Mouse (Mus musculus) right cerebral cortex, adult 18-20 months (tissue): Measurements from ENCODE around the gene Hnrnpc.
A peak's percentile ranks its signal among the peaks of the same experiment; 100 is the strongest.
"Not testable (repeated sequence)": the region's sequence is repeated elsewhere in the genome, so short reads cannot be mapped to it uniquely, and the experiment has no call there.

Experiments
- DNase-seq: peaks from one replicate; pipeline ENCODE4 v3.0.0; 2022; ENCODE audit warnings: mixed read lengths

Gene Hnrnpc

GRCm38 (mm10) chr14:52101285-52102157 lies 2.3 kb downstream of the Hnrnpc start:
- no peak for DNase-seq

GRCm38 (mm10) chr14:52100170-52100960 lies 3.5 kb downstream of the Hnrnpc start:
- DNase-seq, result no peak

GRCm38 (mm10) chr14:52099563-52099962 lies 4.3 kb downstream of the Hnrnpc start:
- no peak for DNase-seq

GRCm38 (mm10) chr14:52098387-52098786 lies 5.4 kb downstream of the Hnrnpc start:
- DNase-seq, result not testable (repeated sequence)

- DNase-seq, result not testable (repeated sequence)
These were observed 6.6 kb downstream of the Hnrnpc start for GRCm38 (mm10) chr14:52097191-52097590.

- DNase-seq, result no peak
These were observed 9.3 kb downstream of the Hnrnpc start for GRCm38 (mm10) chr14:52094533-52094932.

GRCm38 (mm10) chr14:52083083-52083482 lies 20.7 kb downstream of the Hnrnpc start:
- DNase-seq, result no peak

GRCm38 (mm10) chr14:52071599-52072137 lies 32.2 kb downstream of the Hnrnpc start:
- no peak for DNase-seq

- DNase-seq, result no peak
These were observed 37.7 kb downstream of the Hnrnpc start for GRCm38 (mm10) chr14:52066135-52066534.

GRCm38 (mm10) chr14:52061798-52062197 lies 42.0 kb downstream of the Hnrnpc start:
- DNase-seq, result no peak

- peak; percentile 13 for DNase-seq
These were observed 43.0 kb downstream of the Hnrnpc start for GRCm38 (mm10) chr14:52060800-52061199.

- DNase-seq, result peak; percentile 14
These were observed 43.8 kb downstream of the Hnrnpc start for GRCm38 (mm10) chr14:52059982-52060381.

- DNase-seq, result not testable (repeated sequence)
These were observed 51.1 kb downstream of the Hnrnpc start for GRCm38 (mm10) chr14:52052720-52053119.

GRCm38 (mm10) chr14:52045966-52046565 lies 57.8 kb downstream of the Hnrnpc start:
- DNase-seq, result no peak

- peak; percentile 13 for DNase-seq
These were observed 58.7 kb downstream of the Hnrnpc start for GRCm38 (mm10) chr14:52044901-52045678.

- DNase-seq, result peak; percentile 24
These were observed 60.4 kb downstream of the Hnrnpc start for GRCm38 (mm10) chr14:52043446-52043845.

GRCm38 (mm10) chr14:52042359-52042758 lies 61.5 kb downstream of the Hnrnpc start, which contains the start of gene Olfr221:
Olfr221 (minus strand) TSS chr14:52042459.
- DNase-seq, result not testable (repeated sequence)

GRCm38 (mm10) chr14:52039332-52039731 lies 64.5 kb downstream of the Hnrnpc start:
- no peak for DNase-seq

- no peak for DNase-seq
These were observed 67.9 kb downstream of the Hnrnpc start for GRCm38 (mm10) chr14:52035926-52036325.

- DNase-seq, result no peak
These were observed 77.5 kb downstream of the Hnrnpc start for GRCm38 (mm10) chr14:52026342-52026741.

- no peak for DNase-seq
These were observed 79.7 kb downstream of the Hnrnpc start for GRCm38 (mm10) chr14:52024133-52024532.
